Mouse (Mus musculus) megakaryocyte, embryonic 14.5 days (primary cell): ENCODE results near the gene Bahcc1. TPM values are rescaled to one million over a fixed set of nuclear protein-coding genes. Genes with fewer than 3 reads are reported as not detected.

Experiments used
- H3K27me3 ChIP-seq: replicated peaks from 2 replicates; pipeline ENCODE3; 2012; ENCODE audit warnings: inconsistent platforms
- H3K36me3 ChIP-seq: replicated peaks from 2 replicates; pipeline ENCODE3; 2012; ENCODE audit warnings: low read length, inconsistent platforms, mixed read lengths
- H3K4me1 ChIP-seq: 2 replicates; pipeline ENCODE4 v1.6.1; 2012; ENCODE audit warnings: inconsistent platforms
- H3K4me3 ChIP-seq: replicated peaks from 2 replicates; pipeline ENCODE3; 2012; ENCODE audit warnings: moderate library complexity, mild to moderate bottlenecking, inconsistent platforms
- H3K9me3 ChIP-seq: 2 replicates; pipeline ENCODE4 v1.6.1; 2012; ENCODE audit warnings: inconsistent platforms
- FLI1 ChIP-seq: IDR thresholded peaks from 2 replicates; pipeline ENCODE4 v1.6.1; 2012; ENCODE audit warnings: low read length, inconsistent platforms, mixed read lengths
- GATA1 ChIP-seq: IDR thresholded peaks from 3 replicates; pipeline ENCODE4 v1.6.1; 2012; ENCODE audit warnings: mixed read lengths, low read length, inconsistent platforms, borderline replicate concordance
- polyA plus RNA-seq: library from polyadenylated mRNA; stranded (reverse); fragments of >175 nt; gene quantifications from 2 replicates; pipeline ENCODE4 v1.2.3, GENCODE M21; 2012; ENCODE audit warnings: low replicate concordance; ENCODE audit not compliant: insufficient read depth

Gene Bahcc1
- polyA plus RNA-seq, 1 experiment = 10.2 TPM

- H3K36me3 ChIP-seq = no peaks in the 10 kb centered on the region
- H3K9me3 ChIP-seq = no peaks in the 10 kb centered on the region
- TF ChIP-seq GATA1 (no peak), FLI1 (no peak)
- H3K4me1 ChIP-seq = peaks cover 58% of the 10 kb centered on the region
- H3K27me3 ChIP-seq = peaks cover 6% of the 10 kb centered on the region
- H3K4me3 ChIP-seq = peak overlapping the region; percentile 77
Measured at GRCm38 (mm10) chr11:120313906-120314685, 81.3 kb downstream of the Bahcc1 start.

- Histone ChIP-seq H3K4me1 (peaks cover 58% of the 10 kb centered on the region), H3K4me3 (peak overlapping the region; percentile 93), H3K36me3 (no peaks in the 10 kb centered on the region), H3K27me3 (peaks cover 5% of the 10 kb centered on the region), H3K9me3 (0 out of 2 replicates have a peak, but pooled peaks cover 4% of the 10 kb centered on the region)
- TF ChIP-seq FLI1 = no peak
Measured at GRCm38 (mm10) chr11:120314721-120315415, 82.1 kb downstream of the Bahcc1 start.

GRCm38 (mm10) chr11:120315416-120315761 is 82.6 kb downstream of the Bahcc1 start:
- H3K27me3 ChIP-seq = peaks cover 3% of the 10 kb centered on the region
- peak overlapping the region; percentile 93 for H3K4me3 ChIP-seq
- TF ChIP-seq GATA1 = no peak
- no peak for TF ChIP-seq FLI1

GRCm38 (mm10) chr11:120315832-120316689 is 83.3 kb downstream of the Bahcc1 start:
- Histone ChIP-seq H3K4me3 (peak overlapping the region; percentile 93), H3K27me3 (no peaks in the 10 kb centered on the region), H3K4me1 (peaks cover 49% of the 10 kb centered on the region), H3K9me3 (0 out of 2 replicates have a peak, but pooled peaks cover 4% of the 10 kb centered on the region), H3K36me3 (no peaks in the 10 kb centered on the region)
- TF ChIP-seq GATA1 (no peak), FLI1 (no peak)

More at GRCm38 (mm10) chr11:120315416-120315761, 82.6 kb downstream of the Bahcc1 start:
- Histone ChIP-seq H3K4me1 (peaks cover 55% of the 10 kb centered on the region), H3K36me3 (no peaks in the 10 kb centered on the region), H3K9me3 (0 out of 2 replicates have a peak, but pooled peaks cover 4% of the 10 kb centered on the region)

- peaks cover 42% of the 10 kb centered on the region for H3K4me1 ChIP-seq
- H3K4me3 ChIP-seq = peak overlapping the region; percentile 93
- no peaks in the 10 kb centered on the region for H3K27me3 ChIP-seq
- TF ChIP-seq FLI1 = no peak
- no peak for TF ChIP-seq GATA1
- no peaks in the 10 kb centered on the region for H3K36me3 ChIP-seq
- 0 out of 2 replicates have a peak, but pooled peaks cover 4% of the 10 kb centered on the region for H3K9me3 ChIP-seq
Measured at GRCm38 (mm10) chr11:120316690-120317254, 84.0 kb downstream of the Bahcc1 start.

GRCm38 (mm10) chr11:120317456-120317855 is 84.7 kb downstream of the Bahcc1 start:
- H3K4me3 ChIP-seq = no peak overlapping the region
- H3K36me3 ChIP-seq = no peaks in the 10 kb centered on the region
- no peak for TF ChIP-seq GATA1
- H3K27me3 ChIP-seq = no peaks in the 10 kb centered on the region
- H3K4me1 ChIP-seq = peaks cover 41% of the 10 kb centered on the region
- H3K9me3 ChIP-seq = 0 out of 2 replicates have a peak, but pooled peaks cover 4% of the 10 kb centered on the region

- Histone ChIP-seq H3K4me1 (peaks cover 30% of the 10 kb centered on the region), H3K4me3 (no peak overlapping the region), H3K9me3 (0 out of 2 replicates have a peak, but pooled peaks cover 4% of the 10 kb centered on the region), H3K36me3 (no peaks in the 10 kb centered on the region), H3K27me3 (no peaks in the 10 kb centered on the region)
- no peak for TF ChIP-seq GATA1
Measured at GRCm38 (mm10) chr11:120319310-120319709, 86.6 kb downstream of the Bahcc1 start.

GRCm38 (mm10) chr11:120320156-120320555 is 87.4 kb downstream of the Bahcc1 start:
- no peaks in the 10 kb centered on the region for H3K27me3 ChIP-seq
- peaks cover 22% of the 10 kb centered on the region for H3K4me1 ChIP-seq
- no peak for TF ChIP-seq GATA1
- TF ChIP-seq FLI1 = no peak
- H3K4me3 ChIP-seq = no peak overlapping the region
- no peaks in the 10 kb centered on the region for H3K36me3 ChIP-seq
- 0 out of 2 replicates have a peak, but pooled peaks cover 4% of the 10 kb centered on the region for H3K9me3 ChIP-seq

GRCm38 (mm10) chr11:120335431-120336021 is 102.8 kb downstream of the Bahcc1 start:
- peaks cover 15% of the 10 kb centered on the region for H3K9me3 ChIP-seq
- no peaks in the 10 kb centered on the region for H3K36me3 ChIP-seq
- no peaks in the 10 kb centered on the region for H3K27me3 ChIP-seq
- no peak overlapping the region for H3K4me3 ChIP-seq
- H3K4me1 ChIP-seq = peaks cover 15% of the 10 kb centered on the region
- TF ChIP-seq FLI1 = no peak
- no peak for TF ChIP-seq GATA1
